8 mouse cellular contexts compared by ENCODE assay signal in genomic region chr8:106718091-106718500, GRCm38 (mm10). TPM values are rescaled to one million over a fixed set of nuclear protein-coding genes. Genes with fewer than 3 reads are reported as not detected.
A peak's percentile ranks its signal among the peaks of the same experiment; 100 is the strongest.
DNase-seq lines count a peak whose midpoint lies in the region; ATAC-seq lines count a peak whose summit lies in the region.

No protein-coding gene starts in this region.

- DNase-seq in R1 (ENCODE audit: low read depth, low spot score) = peak; percentile 73
- DNase-seq in cerebellum, postnatal 25 days = peak; percentile 83 to 89
- peak; percentile 89 for DNase-seq in gastrocnemius, adult 18-20 months (ENCODE audit: low spot score)
- peak; percentile 83 to 86 for DNase-seq in left cerebral cortex, adult 18-20 months (ENCODE audit: low spot score in 2 of 2)
- peak; percentile 78 for DNase-seq in right cerebral cortex, postnatal 25 days
- peak; percentile 77 for DNase-seq in urinary bladder, postnatal 36 days (ENCODE audit: low spot score in 2 of 2)

- H3K4me3 ChIP-seq in hindbrain, embryonic 15.5 days = peak overlapping the region; percentile 26

- ATAC-seq in hindbrain, embryonic 15.5 days (ENCODE audit: low FRiP score, low read depth) = peak; percentile 69; the same call in 1 of the 2 replicates
- peak; percentile 84 for ATAC-seq in megakaryocyte-erythroid progenitor cell, adult 5-6 weeks (replicated peaks; ENCODE audit: low FRiP score, low TSS enrichment, poor library complexity, severe bottlenecking)

- no peaks in the 10 kb centered on the region for H3K27me3 ChIP-seq in hindbrain, embryonic 15.5 days

- H3K4me2 ChIP-seq in hindbrain, embryonic 15.5 days = peak overlapping the region; percentile 52

- H3K36me3 ChIP-seq in hindbrain, embryonic 15.5 days = no peaks in the 10 kb centered on the region

- no peaks in the 10 kb centered on the region for H3K9me3 ChIP-seq in hindbrain, embryonic 15.5 days

- H3K9ac ChIP-seq in hindbrain, embryonic 15.5 days = peak overlapping the region; percentile 36

- H3K27ac ChIP-seq in hindbrain, embryonic 15.5 days (replicated peaks) = peak overlapping the region; percentile 58; the same call in 1 of the 2 replicates

- peaks cover 7% of the 10 kb centered on the region for H3K4me1 ChIP-seq in hindbrain, embryonic 15.5 days (replicated peaks)

- 20% methylated on average over 17 of the region's 17 CpGs for WGBS in hindbrain, embryonic 15.5 days

RNA-seq across cellular contexts. Expression of gene Tango6, which starts 35.2 kb away (rescaled TPM):
- total RNA-seq in gastrocnemius, adult 18-20 months (2021) = 10 to 100 TPM; 10.5 to 10.8 TPM
- 6.3 and 6.5 TPM in 2 replicates for polyA plus RNA-seq in hindbrain, embryonic 15.5 days (2015; fragmentation: Nextera tagmentation; extraction: Ambion mirVana)
- 1 to 10 TPM; 6.6 to 6.8 TPM for total RNA-seq in left cerebral cortex, adult 18-20 months (2021)
- total RNA-seq in megakaryocyte-erythroid progenitor cell, adult 5-6 weeks (2014; fragmentation: Nextera tagmentation) = 7.6 and 14.2 TPM in 2 replicates
- total RNA-seq in megakaryocyte-erythroid progenitor cell, adult 5-6 weeks (2017) = 6.5 and 9.5 TPM in 2 replicates

Comparison
In these comparisons a context has a peak if more than half of its experiments do, and no peak if none do; other contexts are left out.
1. Peak in every context shown above with its lines: DNase-seq, ATAC-seq, H3K4me3 ChIP-seq and H3K27ac ChIP-seq.